Mouse (Mus musculus) right cerebral cortex, postnatal 14 days (tissue): ENCODE data around the gene A230050P20Rik.
"Not testable (repeated sequence)": the region's sequence is repeated elsewhere in the genome, so short reads cannot be mapped to it uniquely, and the experiment has no call there.

Source experiments
- DNase-seq: peaks from one replicate; pipeline ENCODE4 v3.0.0; 2022

Gene A230050P20Rik

DNA sequence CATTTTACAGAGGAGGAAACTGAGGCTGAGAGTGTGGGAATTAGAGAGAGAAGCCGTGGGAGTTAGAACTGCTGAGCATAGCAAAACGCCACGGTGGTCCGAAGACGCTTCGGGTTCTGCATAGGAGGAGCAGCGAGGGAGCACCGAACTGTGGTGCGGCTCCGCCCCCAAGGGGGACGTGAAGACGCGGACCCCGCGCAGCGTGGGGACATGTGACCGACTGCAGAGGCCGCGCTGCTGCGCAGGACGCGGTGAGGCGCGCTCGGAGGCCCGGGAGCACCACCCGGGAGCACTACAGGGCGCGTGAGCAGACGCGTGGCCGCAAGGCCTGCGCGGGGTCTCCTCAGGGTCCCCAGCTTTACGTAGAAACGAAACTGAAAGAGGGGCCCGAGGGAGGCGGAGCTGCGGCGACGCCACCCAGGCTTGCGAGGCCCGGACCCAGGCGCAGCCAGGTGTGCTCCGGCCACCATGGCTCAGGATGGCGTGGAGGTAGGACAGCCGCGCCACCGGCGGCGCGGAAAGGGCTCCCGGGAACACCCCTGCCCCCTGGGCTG, at the start of gene A230050P20Rik:
Gene A230050P20Rik (plus strand): TSS at position 195 of the 554 bp plus-strand sequence.
- DNase-seq = peak; percentile 86

DNA sequence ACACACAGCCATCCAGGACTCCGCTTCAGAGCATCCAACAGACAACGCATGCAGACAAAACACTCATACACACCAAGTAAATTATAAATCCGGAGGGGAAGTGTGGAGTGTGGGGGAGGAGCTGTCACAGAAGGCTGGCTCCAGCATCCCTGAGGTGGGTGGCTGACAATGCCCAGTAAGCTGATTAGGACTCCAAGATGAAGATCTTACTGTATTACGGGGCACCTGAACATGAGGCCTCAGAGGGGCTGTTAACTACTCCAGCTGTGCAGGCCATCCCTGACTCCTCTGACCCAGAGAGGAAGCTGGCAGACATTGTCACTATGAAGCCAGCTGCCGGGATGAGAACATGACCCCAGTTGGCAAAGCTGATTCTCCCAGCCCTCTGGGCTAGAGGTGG, 48.4 kb upstream of the A230050P20Rik start:
- DNase-seq = no peak

DNA sequence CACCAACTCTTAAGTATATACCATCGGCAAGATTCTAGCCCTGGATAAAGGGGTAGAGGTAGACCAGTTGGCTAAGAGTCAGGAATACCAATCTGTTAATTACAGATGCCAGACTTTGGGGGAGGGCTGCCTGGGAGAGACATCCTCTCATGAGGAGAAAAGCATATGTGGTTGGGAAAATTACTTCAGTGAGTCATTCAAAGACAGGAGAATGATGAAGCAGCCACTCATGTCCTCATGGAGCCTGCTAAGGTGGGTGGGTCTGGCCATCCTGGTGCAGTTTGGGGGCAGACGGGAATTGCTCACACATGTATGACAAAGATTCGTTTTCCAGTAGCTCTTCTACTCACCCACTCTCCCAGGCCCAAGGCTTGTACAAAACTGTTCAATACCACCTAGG, 45.6 kb upstream of the A230050P20Rik start:
- no peak for DNase-seq

DNA sequence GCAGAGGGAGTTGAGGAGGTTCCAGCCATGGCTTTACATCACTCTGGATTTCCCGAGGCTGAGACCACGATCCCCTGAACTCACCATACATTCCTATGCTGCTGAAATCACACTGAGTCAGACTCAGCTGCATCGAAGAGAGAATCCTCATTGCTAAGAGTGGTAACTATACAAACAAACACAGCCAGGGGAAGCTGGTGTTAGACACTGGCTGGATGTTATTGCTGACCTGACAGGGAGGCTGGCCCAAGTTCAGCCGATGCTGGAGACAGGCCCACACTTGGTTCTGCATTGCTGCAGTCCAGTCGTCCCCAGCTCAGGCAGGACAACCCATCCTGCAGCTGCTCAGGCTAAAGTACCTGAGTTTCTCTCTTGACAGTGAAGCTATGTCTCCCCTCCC, 42.7 kb upstream of the A230050P20Rik start:
- no peak for DNase-seq

DNA sequence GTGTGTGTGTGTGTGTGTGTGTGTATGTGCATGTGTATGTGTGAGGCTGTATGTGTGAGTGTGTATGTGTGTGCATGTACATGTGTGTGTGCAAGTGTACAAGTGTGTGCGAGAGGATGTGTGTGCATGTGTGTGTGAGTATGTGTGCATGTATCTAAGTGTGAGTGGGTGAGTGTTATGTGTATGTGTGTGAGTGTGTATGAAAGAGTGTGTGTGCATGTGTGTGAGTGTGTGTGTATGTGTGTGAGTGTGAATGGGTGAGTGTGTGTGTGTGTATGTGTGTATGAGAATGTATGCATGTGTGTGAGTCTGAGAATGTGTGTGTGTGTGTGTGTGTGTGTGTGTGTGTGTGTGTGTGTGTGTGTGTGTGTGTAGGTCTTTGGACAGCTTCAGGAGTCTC, 40.3 kb upstream of the A230050P20Rik start:
- no peak for DNase-seq

DNA sequence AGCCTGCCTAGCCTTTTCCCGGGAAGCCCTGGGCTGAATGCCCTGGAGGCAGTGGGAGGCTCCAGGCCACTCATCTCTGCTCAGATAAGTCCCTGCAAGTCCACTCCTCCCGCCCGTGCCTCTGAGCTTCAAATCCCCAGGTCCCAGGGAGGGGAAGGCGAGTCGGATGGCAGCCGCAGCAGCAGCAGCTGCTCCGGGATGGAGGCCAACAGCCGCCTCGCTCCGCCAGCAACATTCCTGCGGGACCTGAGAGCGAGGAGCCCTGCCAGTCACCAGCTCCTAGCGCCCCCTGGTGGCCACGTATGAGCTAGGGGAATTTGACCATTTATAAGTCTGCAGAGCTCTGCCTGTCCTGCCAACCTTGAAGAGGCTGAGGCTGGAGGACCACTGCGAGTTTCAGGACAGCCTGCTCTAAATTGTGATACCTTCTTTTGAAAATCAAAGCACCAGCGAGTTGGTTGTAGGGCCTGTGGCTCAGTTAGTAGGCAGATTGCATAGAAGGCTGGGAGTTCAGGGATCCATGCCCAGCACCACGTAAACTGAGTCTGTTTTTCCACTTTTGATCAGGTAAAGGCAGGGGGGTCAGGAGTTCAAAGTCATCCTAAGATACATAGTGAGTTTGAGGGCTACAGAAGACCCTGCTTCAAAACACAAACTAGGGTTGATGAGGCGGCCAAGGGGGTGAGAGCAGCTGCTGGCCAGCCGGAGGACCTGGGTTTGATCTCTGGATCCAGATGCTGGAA, 37.4 kb upstream of the A230050P20Rik start:
- peak; percentile 98 for DNase-seq

DNA sequence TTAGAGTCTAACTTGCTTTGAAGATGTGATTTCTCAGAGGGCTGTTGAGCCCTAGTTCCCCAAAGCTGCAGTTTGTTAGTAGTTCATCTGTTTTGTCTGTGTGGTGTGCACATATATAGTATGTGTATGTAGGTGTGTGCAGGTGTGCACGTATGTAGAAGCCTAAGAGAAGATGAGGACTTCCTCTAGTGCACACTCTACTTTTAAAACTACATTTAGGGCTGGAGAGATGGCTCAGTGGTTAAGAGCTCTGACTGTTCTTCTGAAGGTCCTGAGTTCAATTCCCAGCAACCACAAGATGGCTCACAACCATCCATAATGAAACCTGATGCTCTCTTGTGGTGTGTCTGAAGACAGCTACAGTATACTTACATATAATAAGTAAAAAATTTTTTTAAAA, 33.6 kb upstream of the A230050P20Rik start:
- DNase-seq = no peak

DNA sequence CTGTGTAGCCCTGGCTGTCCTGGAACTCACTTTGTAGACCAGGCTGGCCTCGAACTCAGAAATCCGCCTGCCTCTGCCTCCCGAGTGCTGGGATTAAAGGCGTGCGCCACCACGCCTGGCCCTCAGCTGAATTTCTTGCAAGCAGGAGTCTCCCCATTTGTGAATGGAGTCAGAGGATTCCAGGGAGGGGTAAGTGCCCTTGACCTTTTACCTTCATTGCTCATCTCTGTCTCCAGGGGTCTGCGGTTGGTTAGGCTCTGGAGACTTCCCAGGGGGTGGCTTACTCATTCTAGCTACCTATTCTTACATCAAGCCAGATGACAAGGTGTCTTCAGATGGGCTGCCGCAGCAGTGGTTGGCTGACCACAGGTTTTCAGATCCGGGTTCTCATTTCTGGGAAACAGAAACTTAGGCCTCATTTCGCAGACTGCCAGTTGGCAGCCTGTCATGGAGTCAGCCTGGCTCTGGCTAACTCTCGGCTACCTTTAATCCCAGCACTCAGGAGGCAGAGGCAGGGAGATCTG, 32.9 kb upstream of the A230050P20Rik start:
- not testable (repeated sequence) for DNase-seq

DNA sequence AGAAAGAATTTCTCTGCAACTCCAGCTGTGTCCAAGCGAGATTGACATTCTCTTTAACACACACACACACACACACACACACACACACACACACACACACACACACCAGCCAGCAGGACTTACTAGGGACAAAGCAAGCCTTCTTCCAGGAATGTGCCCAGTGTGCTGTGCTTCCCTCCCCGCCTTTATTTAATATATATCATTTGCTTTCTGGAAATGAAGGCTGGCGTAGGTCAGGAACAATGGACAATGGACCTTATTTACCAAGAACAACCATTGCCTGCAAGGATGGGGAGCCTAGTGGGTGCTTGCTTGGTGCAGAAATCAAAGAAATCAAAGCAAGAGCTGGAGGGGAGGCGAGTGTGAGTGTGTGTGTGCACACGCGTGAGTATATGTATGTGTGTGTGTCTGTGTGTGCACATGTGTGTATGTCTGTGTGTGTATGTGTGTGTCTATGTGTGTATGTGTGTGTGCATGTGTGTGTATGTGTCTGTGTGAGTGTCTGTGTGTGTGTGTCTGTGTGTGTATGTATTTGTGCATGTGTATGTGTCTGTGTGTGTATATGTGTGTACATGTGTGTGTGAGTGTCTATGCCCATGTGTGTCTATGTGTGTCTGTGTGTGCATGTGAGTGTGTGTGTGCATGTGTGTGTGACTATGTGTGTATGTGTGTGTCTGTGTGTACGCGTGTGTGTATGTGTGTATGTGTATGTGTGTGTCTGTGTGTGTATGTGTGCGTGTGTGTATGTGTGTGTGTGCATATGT, 31.1 kb upstream of the A230050P20Rik start:
- no peak for DNase-seq

DNA sequence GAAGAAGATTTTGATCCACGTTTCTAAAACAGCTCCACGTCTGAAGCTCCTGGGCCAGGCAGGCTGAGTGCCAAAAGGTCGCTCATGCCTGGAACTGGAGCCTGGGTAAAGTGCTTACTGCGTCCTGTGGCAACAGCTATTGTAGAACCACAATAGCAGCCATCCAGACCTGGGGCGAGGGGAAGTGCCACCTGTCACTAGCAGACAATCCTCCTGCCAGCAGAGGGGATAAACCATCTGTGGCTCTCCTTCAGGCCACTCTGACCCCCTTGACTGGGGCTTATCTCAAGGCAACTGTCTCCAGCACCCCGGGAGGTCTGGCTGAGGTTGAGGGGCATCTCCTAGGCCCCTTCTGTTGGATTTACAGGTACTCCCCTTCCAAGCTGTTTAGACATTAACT, 29.5 kb upstream of the A230050P20Rik start:
- DNase-seq = no peak

DNA sequence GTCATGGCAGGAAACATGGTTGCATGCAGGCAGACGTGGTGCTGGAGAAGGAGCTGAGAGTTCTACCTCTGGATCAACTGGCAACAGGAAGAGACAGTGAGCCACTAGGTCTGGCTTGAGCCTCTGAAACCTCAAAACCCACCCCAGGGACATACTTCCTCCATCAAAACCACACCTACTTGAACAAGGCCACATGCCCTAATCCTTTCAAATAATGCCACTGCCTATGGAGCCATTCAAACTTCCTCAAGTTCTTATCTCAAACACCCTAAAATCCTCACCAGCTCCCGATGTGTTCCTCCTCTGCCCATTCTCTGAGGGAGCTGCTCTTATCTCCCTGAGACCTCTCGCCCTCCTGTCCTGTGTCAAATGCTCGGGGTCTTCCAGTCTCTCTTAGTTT, 26.2 kb upstream of the A230050P20Rik start:
- DNase-seq = no peak

DNA sequence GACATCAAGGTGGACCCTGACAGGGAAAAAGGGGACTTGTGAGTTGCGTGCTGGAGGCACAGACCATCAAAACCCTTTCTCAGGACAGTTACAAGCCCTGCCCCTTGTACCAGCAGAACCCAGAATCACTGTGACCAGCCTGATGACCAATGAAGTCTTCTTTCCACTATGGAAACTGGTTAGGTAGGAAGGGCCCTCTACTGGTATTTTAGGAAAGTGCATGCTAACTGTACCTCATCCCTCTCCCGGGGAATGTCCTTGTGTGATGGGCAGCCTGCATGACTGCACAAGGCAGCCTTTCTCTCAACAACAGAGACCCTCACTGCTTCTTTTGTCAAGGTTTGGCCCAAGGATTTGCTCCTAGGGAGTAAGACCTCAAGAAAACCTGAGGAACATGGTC, 25.8 kb upstream of the A230050P20Rik start:
- DNase-seq = no peak

DNA sequence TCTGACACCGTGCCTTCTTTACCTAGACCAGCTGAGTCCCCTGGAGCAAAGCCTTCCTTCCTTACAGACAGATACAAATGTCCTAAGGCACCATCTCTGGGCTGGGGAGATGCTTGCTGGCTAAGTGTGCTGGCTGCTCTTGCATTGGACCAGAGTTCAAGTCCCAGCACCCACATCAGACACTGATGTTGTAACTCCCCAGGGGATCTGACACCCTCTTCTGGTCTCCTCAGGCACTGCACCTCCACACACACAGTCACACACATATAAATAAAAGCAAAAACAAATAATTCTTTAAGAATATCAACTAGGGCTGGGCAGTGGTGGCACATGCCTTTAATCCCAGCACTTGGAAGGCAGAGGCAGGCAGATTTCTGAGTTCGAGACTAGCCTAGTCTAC, 18.3 kb upstream of the A230050P20Rik start:
- no peak for DNase-seq

DNA sequence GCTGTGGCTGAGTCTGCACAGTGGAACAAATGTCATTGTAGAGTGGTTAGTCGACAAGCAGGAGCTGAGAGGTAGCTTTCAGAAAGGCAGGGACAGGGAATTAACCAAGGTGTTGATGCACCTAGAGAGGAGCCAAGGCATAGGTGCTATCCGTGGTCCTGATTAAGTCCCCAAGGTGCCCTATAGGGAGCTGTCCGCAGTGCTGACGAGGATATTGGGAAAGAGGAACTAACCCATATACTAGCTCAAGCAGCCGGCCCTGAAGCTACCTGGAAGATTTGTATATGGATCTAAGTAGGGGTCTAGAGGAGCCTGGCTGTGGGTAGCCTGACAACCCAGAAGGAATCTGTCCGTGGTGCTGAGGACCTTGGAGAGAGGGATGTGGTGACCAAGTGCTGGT, 11.3 kb upstream of the A230050P20Rik start:
- DNase-seq = no peak

DNA sequence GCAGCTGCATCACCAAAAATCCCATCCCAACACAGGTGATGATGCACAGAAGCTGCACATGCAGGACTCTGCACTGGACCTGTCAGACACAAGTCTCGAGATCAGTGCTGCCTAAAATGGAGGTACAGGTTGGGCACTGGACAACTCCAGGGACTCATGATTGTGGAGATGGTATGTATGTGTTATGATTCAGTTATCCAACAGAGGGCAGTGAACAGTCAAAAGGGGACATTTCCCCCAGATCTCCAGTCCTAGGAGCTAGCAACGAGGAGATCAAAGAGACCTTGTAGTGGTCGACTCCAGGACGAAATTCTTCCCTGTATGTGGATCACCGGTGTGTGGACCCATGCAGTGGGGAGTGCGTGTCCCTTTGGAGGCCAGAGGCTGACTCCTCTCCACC, 8.5 kb upstream of the A230050P20Rik start:
- no peak for DNase-seq

DNA sequence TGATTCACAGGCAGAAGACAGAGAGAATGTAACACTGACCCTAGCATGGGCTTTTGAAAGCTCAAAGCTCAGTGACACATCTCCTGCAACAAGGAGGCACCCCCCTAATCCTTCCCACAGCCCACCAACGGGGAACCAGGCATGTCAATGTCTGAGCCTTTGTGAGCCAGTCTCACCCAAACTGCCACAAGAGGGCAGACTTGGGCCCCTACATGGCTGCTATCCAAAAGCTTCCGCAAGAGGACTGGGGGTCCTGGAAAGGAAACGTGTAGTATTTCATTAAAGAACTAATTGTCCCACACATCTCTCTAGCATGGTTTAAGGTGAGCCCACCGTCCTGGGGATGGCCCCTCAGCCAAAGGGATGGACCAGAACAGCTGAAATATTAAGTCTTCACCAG, 6.6 kb upstream of the A230050P20Rik start:
- DNase-seq = no peak

DNA sequence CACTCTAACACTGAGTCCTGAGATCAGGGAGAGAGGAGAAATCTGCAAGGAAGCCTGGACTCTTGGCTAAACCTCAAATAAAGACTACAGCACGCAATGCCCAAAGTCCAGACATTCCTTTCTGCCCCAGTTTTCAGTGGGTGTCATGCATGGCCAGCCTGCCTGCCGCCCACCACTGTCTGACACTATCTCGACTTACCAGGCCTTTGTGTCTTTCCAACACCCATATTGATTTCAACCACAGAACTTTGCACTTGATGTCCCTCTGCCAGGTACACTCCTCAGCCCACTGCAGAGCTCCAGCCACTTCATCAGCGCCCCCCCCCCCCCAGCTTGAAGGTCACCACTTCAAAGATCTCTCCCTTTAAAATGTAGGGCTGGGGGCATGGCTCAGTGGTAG, 6.2 kb upstream of the A230050P20Rik start:
- no peak for DNase-seq

DNA sequence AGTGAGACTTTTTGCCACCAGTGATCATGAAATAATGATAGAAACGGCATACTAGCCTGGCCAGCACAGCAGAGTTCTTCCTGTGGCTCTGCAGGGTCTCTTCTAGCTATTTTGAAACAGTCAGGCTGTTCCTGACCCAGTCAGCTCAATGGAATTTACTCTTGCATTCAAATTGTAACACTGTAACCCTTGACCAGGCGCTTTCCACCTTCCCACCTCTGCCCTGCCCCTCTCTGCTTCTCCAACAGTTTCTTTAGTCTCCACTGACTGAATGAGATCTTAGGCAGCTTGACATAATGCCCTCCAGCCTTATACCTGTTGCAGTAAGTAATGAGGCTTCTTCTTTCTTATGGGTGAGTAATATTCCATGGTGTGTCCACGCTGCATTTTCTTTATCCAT, 1.6 kb upstream of the A230050P20Rik start:
- DNase-seq = no peak

DNA sequence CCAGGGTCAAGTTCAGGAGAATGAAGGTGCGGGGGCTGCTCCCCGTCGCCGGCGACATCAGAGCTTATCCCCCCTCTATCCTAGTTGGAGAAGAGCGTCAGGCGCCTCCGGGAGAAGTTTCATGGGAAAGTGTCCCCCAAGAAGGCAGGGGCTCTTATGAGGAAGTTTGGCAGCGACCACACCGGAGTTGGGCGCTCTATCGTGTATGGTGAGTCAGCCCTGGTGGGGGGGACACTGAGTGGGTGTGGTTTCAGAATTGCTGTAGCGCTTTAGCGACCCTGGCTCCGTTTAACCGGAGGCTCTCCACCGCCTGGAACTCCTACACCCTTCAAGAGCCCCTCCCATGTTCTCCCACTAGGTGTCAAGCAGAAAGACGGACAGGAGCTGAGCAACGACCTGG, 804 bp downstream of the A230050P20Rik start:
- DNase-seq = no peak

DNA sequence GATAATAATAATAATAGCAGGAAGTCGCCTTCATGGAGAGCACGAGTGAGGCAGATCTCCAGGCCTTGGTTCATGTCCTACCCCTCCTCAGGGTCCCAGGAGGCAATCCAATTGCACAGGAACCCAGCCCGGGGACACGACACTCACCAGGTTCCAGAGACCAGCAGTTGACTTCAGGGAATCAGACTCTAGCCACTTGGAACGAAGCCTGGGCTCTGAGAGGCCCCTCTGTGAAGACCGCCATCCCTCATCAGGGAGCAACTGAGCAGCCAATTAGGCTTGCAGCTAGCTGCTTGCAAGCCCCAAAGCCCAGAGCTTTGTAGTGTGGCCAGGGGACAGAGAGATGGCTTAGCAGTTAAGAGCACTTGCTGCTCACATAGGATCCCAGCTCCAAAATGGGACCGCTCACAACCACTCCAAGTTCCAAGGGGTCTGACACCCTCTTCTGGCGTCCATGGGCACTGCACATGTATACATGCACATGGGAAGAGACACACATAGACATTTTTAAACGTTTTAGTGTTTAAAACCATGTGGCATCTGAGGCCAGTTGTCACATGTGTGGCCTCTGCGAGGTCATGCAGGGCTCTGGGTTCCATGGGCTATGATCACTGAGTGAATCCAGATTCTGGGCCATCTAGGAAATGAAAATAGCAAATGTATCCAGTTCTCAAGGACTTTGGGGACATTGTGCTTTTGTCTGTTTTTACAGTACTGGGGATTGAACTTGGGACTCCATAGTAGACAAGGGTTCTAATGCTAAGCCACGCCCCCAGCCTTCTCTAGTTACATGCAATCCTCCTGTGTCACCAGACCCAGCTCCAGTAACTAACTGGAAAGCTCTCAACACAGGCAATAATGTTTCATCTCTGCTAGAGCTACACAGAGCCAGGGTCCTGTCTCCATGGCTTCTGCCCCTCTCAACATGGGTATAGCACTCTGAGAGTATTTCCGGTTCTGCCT, 2.0 kb downstream of the A230050P20Rik start:
- DNase-seq = no peak

DNA sequence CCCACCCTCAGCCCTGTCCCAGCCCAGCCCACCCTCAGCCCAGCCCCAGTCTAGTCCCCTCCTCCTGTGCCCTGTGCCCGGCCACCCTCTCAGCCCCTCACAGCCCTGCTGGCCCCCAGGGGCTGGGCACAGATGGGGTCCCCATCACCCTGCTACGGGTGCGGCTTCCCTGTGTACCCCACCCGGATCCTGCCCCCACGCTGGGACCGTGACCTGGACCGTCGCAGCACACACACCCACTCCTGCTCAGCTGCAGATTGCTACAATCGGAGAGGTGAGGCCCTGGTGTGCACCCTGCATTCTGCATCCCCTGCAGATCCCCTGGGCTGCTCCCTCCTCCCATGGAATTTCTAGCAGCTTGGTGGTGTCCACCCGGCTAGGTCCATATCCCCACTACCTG, 4.5 kb downstream of the A230050P20Rik start:
- DNase-seq = no peak

DNA sequence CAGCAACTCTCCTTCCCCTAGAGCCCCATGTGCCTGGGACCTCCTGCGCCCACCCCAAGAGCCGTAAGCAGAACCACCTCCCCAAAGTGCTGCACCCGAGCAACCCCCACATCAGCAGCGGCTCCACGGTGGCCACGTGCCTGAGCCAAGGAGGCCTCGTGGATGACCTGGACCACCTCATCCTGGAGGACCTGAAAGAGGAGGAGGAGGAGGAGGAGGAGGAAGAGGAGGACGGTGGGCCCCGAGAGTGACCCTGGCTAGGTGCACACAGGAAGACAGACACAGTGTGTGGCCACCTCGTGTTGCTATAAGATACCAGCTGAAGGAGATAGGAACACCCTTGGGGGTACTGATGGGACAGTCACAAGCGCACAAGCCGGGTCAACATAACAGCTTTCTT, 5.1 kb downstream of the A230050P20Rik start:
- DNase-seq = no peak
